Mouse (Mus musculus): ENCODE data around the gene Zkscan4. TPM values are rescaled to one million over a fixed set of nuclear protein-coding genes. Genes with fewer than 3 reads are reported as not detected.

Zkscan4 gene
- polyA plus RNA-seq (2017; shearing (Covaris generic)), result not detected

DNA sequence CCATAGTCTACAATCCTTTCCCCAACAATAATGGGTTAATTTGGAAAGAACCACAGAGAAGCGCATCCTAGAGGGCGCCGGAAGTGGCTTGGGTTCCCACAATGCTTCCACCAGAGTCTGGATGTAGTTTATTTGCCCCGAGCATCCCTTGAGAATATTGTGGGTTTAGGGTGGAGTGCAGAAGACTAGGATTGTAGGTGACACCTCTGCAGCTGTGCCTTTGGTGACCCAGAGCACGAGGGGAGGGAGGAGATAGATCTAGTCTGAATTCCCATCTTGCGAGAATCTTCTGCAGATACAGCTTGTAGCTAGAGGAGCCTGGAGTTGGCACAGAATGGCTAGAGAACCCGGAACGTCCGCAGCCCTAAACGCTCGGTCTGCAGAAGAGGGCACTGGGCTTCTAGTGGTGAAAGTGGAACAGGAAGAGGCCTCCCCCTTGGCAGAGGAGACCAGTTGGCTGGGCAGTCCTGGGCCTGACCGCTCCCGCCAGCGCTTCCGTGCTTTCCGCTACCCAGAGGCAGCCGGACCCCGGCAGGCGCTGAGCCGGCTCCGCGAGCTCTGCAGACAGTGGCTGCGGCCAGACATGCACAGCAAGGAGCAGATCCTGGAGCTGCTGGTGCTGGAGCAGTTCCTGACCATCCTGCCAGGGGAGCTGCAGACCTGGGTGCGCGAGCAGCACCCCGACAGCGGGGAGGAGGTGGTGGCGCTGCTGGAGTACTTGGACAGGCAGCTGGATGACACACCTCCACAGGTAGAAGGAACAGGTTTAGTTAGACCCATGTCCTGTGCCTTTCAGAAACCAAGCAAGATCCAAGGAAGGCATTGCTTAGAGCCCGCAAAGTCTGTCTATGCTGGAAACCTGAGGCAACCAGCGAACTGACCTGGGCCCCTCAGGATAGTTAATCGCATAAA lies at the start of gene Zkscan4, which contains the start of gene Gm10065:
Gene Zkscan4 (plus strand): TSS at position 149 of the 912 bp plus-strand sequence.
Gene Gm10065 (minus strand): TSS at position 683 of the 912 bp plus-strand sequence.

DNA sequence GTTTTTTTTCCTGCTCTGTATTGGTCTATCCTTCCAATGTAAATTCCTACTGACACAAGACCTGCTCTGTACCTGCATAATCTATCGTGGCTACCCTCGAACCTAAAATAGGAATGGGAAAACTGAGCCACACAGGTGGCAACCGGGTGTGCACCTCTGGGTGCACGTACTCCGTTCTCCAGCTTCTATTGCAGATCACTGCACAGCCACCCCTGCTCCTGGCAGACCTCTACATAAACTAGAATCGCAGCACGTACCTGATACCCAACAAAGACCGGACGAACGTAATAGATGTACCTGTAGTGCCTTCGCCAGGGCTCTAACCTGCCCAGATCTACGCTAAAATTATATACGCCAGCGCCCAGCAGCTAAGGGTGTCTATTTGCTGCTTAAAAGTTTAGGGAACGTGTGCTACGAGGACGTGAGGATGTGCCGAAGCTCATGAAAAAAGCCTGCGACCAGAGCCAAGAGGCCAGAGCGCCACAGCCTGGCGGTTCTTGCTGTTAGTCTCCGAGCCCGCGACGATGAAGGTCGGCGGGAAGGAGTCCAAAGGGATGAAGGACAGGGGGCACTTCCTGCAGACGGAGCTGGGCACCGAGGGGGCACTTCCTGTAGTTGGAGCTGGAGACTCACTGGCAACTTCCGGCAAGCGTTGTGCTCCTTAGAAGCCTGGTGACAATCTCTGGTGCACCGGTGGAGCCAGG lies 38.1 kb upstream of the Zkscan4 start, which contains the start of gene Pgbd1:
Gene Pgbd1 (minus strand): TSS at position 556 of the 704 bp plus-strand sequence.

DNA sequence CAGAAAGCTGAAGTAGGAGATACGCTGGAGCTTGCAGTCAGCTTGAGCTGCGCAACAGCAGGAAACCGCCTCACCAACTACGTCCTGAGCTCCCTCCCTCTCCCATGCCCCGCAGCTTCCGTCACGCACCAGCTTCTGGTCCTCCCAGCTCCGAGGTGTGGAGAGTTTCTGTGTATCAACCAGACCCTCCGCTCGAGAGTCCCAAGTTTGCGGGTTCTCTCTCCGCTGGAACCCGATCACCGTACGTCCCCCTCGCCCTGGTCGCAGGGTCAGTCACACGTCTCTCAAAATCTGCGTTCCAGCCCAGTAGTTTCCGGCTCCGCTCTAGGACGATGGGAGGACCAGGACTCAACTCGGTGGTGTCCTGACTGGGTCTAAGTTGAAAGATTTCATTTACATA lies 25.3 kb upstream of the Zkscan4 start, which contains the start of gene Zscan26:
Gene Zscan26 (minus strand): TSS at position 282 of the 400 bp plus-strand sequence.

DNA sequence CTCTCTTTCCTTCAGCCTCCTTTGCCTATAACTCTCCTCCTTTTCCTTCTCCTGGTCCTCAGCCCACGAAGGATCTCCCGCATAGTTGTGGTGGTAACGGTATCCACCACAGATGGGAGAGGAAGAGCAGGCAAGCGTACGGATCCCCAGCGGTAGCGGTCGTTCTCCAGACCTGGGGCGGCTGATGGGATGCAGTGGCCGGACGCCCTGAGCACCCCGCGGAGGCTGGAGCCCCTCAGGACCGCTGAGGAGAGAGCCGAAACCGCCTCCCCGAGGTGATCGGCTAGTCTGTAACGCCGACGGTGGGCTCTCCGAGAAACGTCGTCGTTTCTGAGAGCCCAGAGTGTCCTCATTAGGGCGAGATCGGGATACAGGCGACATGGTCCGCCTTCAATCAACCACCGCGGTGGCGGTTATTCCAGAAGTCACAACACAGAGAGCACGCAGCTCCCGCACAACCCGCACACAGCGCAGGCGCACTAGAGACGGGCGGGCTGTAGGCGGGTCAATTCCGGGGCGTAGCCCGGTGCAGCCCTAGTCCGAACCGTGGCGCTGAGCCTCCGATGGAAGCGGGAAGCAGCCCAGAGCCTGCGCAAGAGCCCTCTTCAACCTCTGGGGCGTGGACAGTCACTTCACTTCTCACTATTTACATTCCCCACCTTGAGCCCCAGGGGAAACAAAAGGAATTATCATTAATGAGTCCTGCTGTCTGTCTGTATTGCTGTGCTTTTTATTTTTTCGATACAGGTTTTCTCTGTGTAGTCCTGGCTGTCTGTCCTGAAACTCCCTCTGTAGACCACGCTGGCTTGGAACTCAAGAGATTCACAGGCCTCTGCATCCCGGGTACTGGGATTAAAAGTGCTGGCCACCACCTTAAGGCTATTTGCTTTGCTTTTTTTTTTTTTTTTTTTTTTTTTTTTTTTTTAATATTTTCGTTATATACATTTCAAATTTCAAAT lies 10.4 kb upstream of the Zkscan4 start, which contains the start of gene Nkapl:
Gene Nkapl (minus strand): TSS at position 449 of the 959 bp plus-strand sequence.

DNA sequence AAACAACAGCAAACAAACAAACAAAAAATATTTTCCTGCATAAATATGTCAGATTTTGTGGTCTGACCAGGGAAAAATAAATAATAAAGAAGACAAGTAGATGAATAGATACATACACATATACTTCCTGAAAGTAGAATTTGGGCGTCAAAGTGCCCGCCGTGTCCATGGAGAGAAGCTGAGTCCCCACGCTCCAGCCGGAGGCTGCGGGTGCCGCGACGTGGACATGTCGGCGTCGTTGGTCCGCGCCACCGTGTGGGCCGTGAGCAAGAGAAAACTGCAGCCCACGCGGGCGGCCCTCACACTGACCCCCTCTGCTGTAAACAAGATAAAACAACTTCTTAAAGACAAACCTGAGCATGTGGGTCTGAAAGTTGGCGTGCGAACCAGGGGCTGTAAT lies 16.4 kb downstream of the Zkscan4 start, which contains the start of gene AK157302:
Gene AK157302 (plus strand): TSS at position 144 of the 400 bp plus-strand sequence.

DNA sequence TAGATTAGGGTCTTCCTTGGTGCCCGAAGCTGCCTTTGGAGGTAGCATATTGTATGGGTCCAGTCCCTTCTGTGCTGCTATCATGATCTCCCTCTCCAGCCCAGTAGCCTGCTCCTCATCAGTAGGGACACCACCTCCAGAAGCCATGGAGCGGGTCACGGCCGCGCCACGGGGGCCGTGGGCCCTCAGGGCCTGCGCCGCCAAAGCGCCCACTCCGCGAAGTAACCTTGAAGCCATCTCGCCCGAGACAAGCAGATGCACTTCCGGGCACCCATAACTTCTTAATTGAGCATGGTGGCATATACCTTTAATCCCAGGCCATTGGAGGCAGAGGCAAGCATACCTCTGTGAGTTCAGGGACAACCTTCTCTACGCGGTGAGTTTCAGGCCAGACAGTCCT lies 22.5 kb downstream of the Zkscan4 start, which contains the start of gene Gm11273:
Gene Gm11273 (minus strand): TSS at position 237 of the 400 bp plus-strand sequence.

DNA sequence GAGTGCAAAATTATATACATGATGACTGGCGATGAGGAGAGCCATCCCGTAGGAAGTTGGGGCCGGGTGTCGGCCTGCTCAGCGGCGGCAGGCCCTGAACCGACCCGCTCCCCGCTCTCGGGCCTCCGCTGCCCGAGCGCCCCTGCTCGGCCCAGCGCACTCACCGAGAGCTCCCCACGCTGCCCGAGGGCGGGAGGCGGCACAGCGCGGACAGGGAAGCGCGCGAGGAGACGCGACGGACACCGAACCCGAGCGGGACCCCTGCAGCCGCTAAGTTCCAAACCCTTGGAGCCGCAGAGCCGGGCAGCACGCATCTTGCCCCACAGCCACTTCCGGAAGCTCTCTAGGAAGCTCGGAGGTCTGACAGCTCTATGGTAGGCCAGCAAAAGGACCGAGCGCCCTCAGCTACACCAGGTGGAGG lies 52.1 kb downstream of the Zkscan4 start, which contains the start of gene Zkscan8:
Gene Zkscan8 (minus strand): TSS at position 340 of the 421 bp plus-strand sequence.

Other genes starting within 250 kb of the Zkscan4 start
- not detected for gene Gpx5, start 186.2 kb upstream of the Zkscan4 start, polyA plus RNA-seq (2017; shearing (Covaris generic))
- not detected for gene Gpx6, start 166.8 kb upstream of the Zkscan4 start, polyA plus RNA-seq (2017; shearing (Covaris generic))
- not detected for gene Olfr1367, start 132.0 kb upstream of the Zkscan4 start, polyA plus RNA-seq (2017; shearing (Covaris generic))
- 15.3 TPM for gene Zscan12, start 116.1 kb upstream of the Zkscan4 start, polyA plus RNA-seq (2017; shearing (Covaris generic))
- 74.5 TPM for gene Zkscan3, start 76.2 kb upstream of the Zkscan4 start, polyA plus RNA-seq (2017; shearing (Covaris generic))
- gene Pgbd1, start 37.8 kb upstream of the Zkscan4 start, polyA plus RNA-seq (2017; shearing (Covaris generic)), result 0.96 TPM
- 12.8 TPM for gene Zscan26, start 25.2 kb upstream of the Zkscan4 start, polyA plus RNA-seq (2017; shearing (Covaris generic))
- gene Nkapl, start 10.4 kb upstream of the Zkscan4 start, polyA plus RNA-seq (2017; shearing (Covaris generic)), result 0.20 TPM
- gene Gm10065, start 534 bp downstream of the Zkscan4 start, polyA plus RNA-seq (2017; shearing (Covaris generic)), result not detected
- gene AK157302, start 16.3 kb downstream of the Zkscan4 start, polyA plus RNA-seq (2017; shearing (Covaris generic)), result not detected
- gene Gm11273, start 22.5 kb downstream of the Zkscan4 start, polyA plus RNA-seq (2017; shearing (Covaris generic)), result 11.1 TPM
- gene Zkscan8, start 52.2 kb downstream of the Zkscan4 start, polyA plus RNA-seq (2017; shearing (Covaris generic)), result 10.4 TPM
- gene Olfr1366, start 63.9 kb downstream of the Zkscan4 start, polyA plus RNA-seq (2017; shearing (Covaris generic)), result not detected
- 0.20 TPM for gene Olfr1535, start 81.0 kb downstream of the Zkscan4 start, polyA plus RNA-seq (2017; shearing (Covaris generic))
- not detected for gene Olfr1364, start 102.9 kb downstream of the Zkscan4 start, polyA plus RNA-seq (2017; shearing (Covaris generic))
- not detected for gene Olfr1362, start 135.1 kb downstream of the Zkscan4 start, polyA plus RNA-seq (2017; shearing (Covaris generic))
- gene Olfr11, start 163.6 kb downstream of the Zkscan4 start, polyA plus RNA-seq (2017; shearing (Covaris generic)), result not detected
- gene Olfr1361, start 184.5 kb downstream of the Zkscan4 start, polyA plus RNA-seq (2017; shearing (Covaris generic)), result not detected
- gene Olfr1360, start 198.5 kb downstream of the Zkscan4 start, polyA plus RNA-seq (2017; shearing (Covaris generic)), result not detected
- not detected for gene Olfr1359, start 219.2 kb downstream of the Zkscan4 start, polyA plus RNA-seq (2017; shearing (Covaris generic))
- gene Hist1h2bl, start 237.2 kb downstream of the Zkscan4 start, polyA plus RNA-seq (2017; shearing (Covaris generic)), result not detected
- not detected for gene Hist1h2ai, start 237.5 kb downstream of the Zkscan4 start, polyA plus RNA-seq (2017; shearing (Covaris generic))
- gene Hist1h3h, start 238.8 kb downstream of the Zkscan4 start, polyA plus RNA-seq (2017; shearing (Covaris generic)), result not detected
- gene Hist1h2bm, start 243.1 kb downstream of the Zkscan4 start, polyA plus RNA-seq (2017; shearing (Covaris generic)), result 0.82 TPM